Mouse (Mus musculus): ENCODE data around the gene Gm11032. TPM values are rescaled to one million over a fixed set of nuclear protein-coding genes. Genes with fewer than 3 reads are reported as not detected.

Gm11032 gene
- polyA plus RNA-seq, 1 experiment from 2014 or later: not detected

- H3K4me1 ChIP-seq (ENCODE audit: control insufficient read depth, insufficient read depth, low read length): no peaks in the 10 kb centered on the region
- H3K36me3 ChIP-seq (ENCODE audit: control insufficient read depth, insufficient read depth, low read length): no peaks in the 10 kb centered on the region
- no peaks in the 10 kb centered on the region for H3K9me3 ChIP-seq (ENCODE audit: control insufficient read depth, low read depth, low read length)
- WGBS: 3% methylated on average over 53 of the region's 53 CpGs
- peak within 1 kb of the TSS; percentile 95 for H3K27ac ChIP-seq (ENCODE audit: low read length)
- H3K27me3 ChIP-seq (ENCODE audit: control insufficient read depth, insufficient read depth, low read length): no peaks in the 10 kb centered on the region
- peak; percentile 93 for ATAC-seq (ENCODE audit: insufficient number of reproducible peaks, insufficient read depth, low FRiP score, low read depth)
- H3K4me3 ChIP-seq (ENCODE audit: low read depth, low read length): peak within 1 kb of the TSS; percentile 100
- peak within 1 kb of the TSS; percentile 95 for H3K9ac ChIP-seq (replicated peaks; ENCODE audit: low read depth, low read length)
- H3K4me2 ChIP-seq (replicated peaks; ENCODE audit: low read depth, low read length): peak within 1 kb of the TSS; percentile 45
Observed at GRCm38 (mm10) chr11:4594608-4595500, 25.0 kb upstream of the Gm11032 start, which contains the start of gene Mtmr3. Mtmr3 (minus strand) TSS chr11:4594863.

GRCm38 (mm10) chr11:4598411-4598810, 21.5 kb upstream of the Gm11032 start:
- Histone ChIP-seq H3K4me1 (ENCODE audit: control insufficient read depth, insufficient read depth, low read length) (peaks cover 6% of the 10 kb centered on the region; the same call in 1 of the 2 replicates), H3K27me3 (ENCODE audit: control insufficient read depth, insufficient read depth, low read length) (no peaks in the 10 kb centered on the region), H3K36me3 (ENCODE audit: control insufficient read depth, insufficient read depth, low read length) (no peaks in the 10 kb centered on the region), H3K4me3 (ENCODE audit: low read depth, low read length) (no peak overlapping the region), H3K27ac (ENCODE audit: low read length) (no peak overlapping the region), H3K9ac (replicated peaks; ENCODE audit: low read depth, low read length) (no peak overlapping the region), H3K4me2 (replicated peaks; ENCODE audit: low read depth, low read length) (no peak overlapping the region), H3K9me3 (ENCODE audit: control insufficient read depth, low read depth, low read length) (no peaks in the 10 kb centered on the region)
- no peak for ATAC-seq (ENCODE audit: insufficient number of reproducible peaks, insufficient read depth, low FRiP score, low read depth)
- WGBS: 91% methylated on average over 2 of the region's 2 CpGs

- Histone ChIP-seq H3K4me2 (replicated peaks; ENCODE audit: low read depth, low read length) (no peak overlapping the region), H3K27ac (ENCODE audit: low read length) (no peak overlapping the region), H3K27me3 (ENCODE audit: control insufficient read depth, insufficient read depth, low read length) (no peaks in the 10 kb centered on the region), H3K36me3 (ENCODE audit: control insufficient read depth, insufficient read depth, low read length) (no peaks in the 10 kb centered on the region), H3K9me3 (ENCODE audit: control insufficient read depth, low read depth, low read length) (no peaks in the 10 kb centered on the region), H3K4me3 (ENCODE audit: low read depth, low read length) (no peak overlapping the region), H3K9ac (replicated peaks; ENCODE audit: low read depth, low read length) (no peak overlapping the region), H3K4me1 (ENCODE audit: control insufficient read depth, insufficient read depth, low read length) (peaks cover 13% of the 10 kb centered on the region)
- no peak for ATAC-seq (ENCODE audit: insufficient number of reproducible peaks, insufficient read depth, low FRiP score, low read depth)
- 85% methylated on average over 3 of the region's 3 CpGs for WGBS
Observed at GRCm38 (mm10) chr11:4599916-4600315, 20.0 kb upstream of the Gm11032 start.

- H3K4me1 ChIP-seq (ENCODE audit: control insufficient read depth, insufficient read depth, low read length): peaks cover 16% of the 10 kb centered on the region
- WGBS: 84% methylated on average over 5 of the region's 5 CpGs
- no peak for ATAC-seq (ENCODE audit: insufficient number of reproducible peaks, insufficient read depth, low FRiP score, low read depth)
- H3K36me3 ChIP-seq (ENCODE audit: control insufficient read depth, insufficient read depth, low read length): no peaks in the 10 kb centered on the region
- no peak overlapping the region for H3K27ac ChIP-seq (ENCODE audit: low read length)
- H3K9ac ChIP-seq (replicated peaks; ENCODE audit: low read depth, low read length): no peak overlapping the region
- no peak overlapping the region for H3K4me3 ChIP-seq (ENCODE audit: low read depth, low read length)
- H3K9me3 ChIP-seq (ENCODE audit: control insufficient read depth, low read depth, low read length): no peaks in the 10 kb centered on the region
- H3K27me3 ChIP-seq (ENCODE audit: control insufficient read depth, insufficient read depth, low read length): no peaks in the 10 kb centered on the region
- H3K4me2 ChIP-seq (replicated peaks; ENCODE audit: low read depth, low read length): no peak overlapping the region
Observed at GRCm38 (mm10) chr11:4601890-4602289, 18.0 kb upstream of the Gm11032 start.

GRCm38 (mm10) chr11:4602691-4603441, 17.0 kb upstream of the Gm11032 start:
- no peak overlapping the region for H3K9ac ChIP-seq (replicated peaks; ENCODE audit: low read depth, low read length)
- no peak; the same call in 1 of the 2 replicates for ATAC-seq (ENCODE audit: insufficient number of reproducible peaks, insufficient read depth, low FRiP score, low read depth)
- peaks cover 16% of the 10 kb centered on the region for H3K4me1 ChIP-seq (ENCODE audit: control insufficient read depth, insufficient read depth, low read length)
- H3K27me3 ChIP-seq (ENCODE audit: control insufficient read depth, insufficient read depth, low read length): no peaks in the 10 kb centered on the region
- 0 out of 2 replicates have a peak overlapping the region, but pooled peaks have one; percentile 10 for H3K4me2 ChIP-seq (replicated peaks; ENCODE audit: low read depth, low read length)
- H3K4me3 ChIP-seq (ENCODE audit: low read depth, low read length): no peak overlapping the region
- 0 out of 2 replicates have a peak overlapping the region, but pooled peaks have one; percentile 33 for H3K27ac ChIP-seq (ENCODE audit: low read length)
- H3K9me3 ChIP-seq (ENCODE audit: control insufficient read depth, low read depth, low read length): no peaks in the 10 kb centered on the region
- H3K36me3 ChIP-seq (ENCODE audit: control insufficient read depth, insufficient read depth, low read length): no peaks in the 10 kb centered on the region
- 27% methylated on average over 12 of the region's 12 CpGs for WGBS

- peak overlapping the region; percentile 15; the same call in 1 of the 2 replicates for H3K27ac ChIP-seq (ENCODE audit: low read length)
- 5% methylated on average over 6 of the region's 6 CpGs for WGBS
- H3K4me3 ChIP-seq (ENCODE audit: low read depth, low read length): no peak overlapping the region
Observed at GRCm38 (mm10) chr11:4604441-4604840, 15.4 kb upstream of the Gm11032 start.

GRCm38 (mm10) chr11:4605414-4605813, 14.5 kb upstream of the Gm11032 start:
- Histone ChIP-seq H3K4me3 (ENCODE audit: low read depth, low read length) (no peak overlapping the region), H3K27me3 (ENCODE audit: control insufficient read depth, insufficient read depth, low read length) (no peaks in the 10 kb centered on the region), H3K9ac (replicated peaks; ENCODE audit: low read depth, low read length) (no peak overlapping the region), H3K9me3 (ENCODE audit: control insufficient read depth, low read depth, low read length) (no peaks in the 10 kb centered on the region), H3K4me1 (ENCODE audit: control insufficient read depth, insufficient read depth, low read length) (peaks cover 16% of the 10 kb centered on the region), H3K27ac (ENCODE audit: low read length) (no peak overlapping the region), H3K36me3 (ENCODE audit: control insufficient read depth, insufficient read depth, low read length) (no peaks in the 10 kb centered on the region), H3K4me2 (replicated peaks; ENCODE audit: low read depth, low read length) (no peak overlapping the region)
- WGBS: 53% methylated on average over 7 of the region's 7 CpGs
- no peak for ATAC-seq (ENCODE audit: insufficient number of reproducible peaks, insufficient read depth, low FRiP score, low read depth)

More at GRCm38 (mm10) chr11:4604441-4604840, 15.4 kb upstream of the Gm11032 start:
- H3K4me1 ChIP-seq (ENCODE audit: control insufficient read depth, insufficient read depth, low read length): peaks cover 16% of the 10 kb centered on the region
- H3K27me3 ChIP-seq (ENCODE audit: control insufficient read depth, insufficient read depth, low read length): no peaks in the 10 kb centered on the region
- no peak overlapping the region for H3K4me2 ChIP-seq (replicated peaks; ENCODE audit: low read depth, low read length)
- ATAC-seq (ENCODE audit: insufficient number of reproducible peaks, insufficient read depth, low FRiP score, low read depth): no peak
- H3K9ac ChIP-seq (replicated peaks; ENCODE audit: low read depth, low read length): no peak overlapping the region
- H3K36me3 ChIP-seq (ENCODE audit: control insufficient read depth, insufficient read depth, low read length): no peaks in the 10 kb centered on the region
- H3K9me3 ChIP-seq (ENCODE audit: control insufficient read depth, low read depth, low read length): no peaks in the 10 kb centered on the region

GRCm38 (mm10) chr11:4606541-4606940, 13.3 kb upstream of the Gm11032 start:
- Histone ChIP-seq H3K27ac (ENCODE audit: low read length) (no peak overlapping the region), H3K4me2 (replicated peaks; ENCODE audit: low read depth, low read length) (no peak overlapping the region), H3K9me3 (ENCODE audit: control insufficient read depth, low read depth, low read length) (no peaks in the 10 kb centered on the region), H3K4me1 (ENCODE audit: control insufficient read depth, insufficient read depth, low read length) (peaks cover 16% of the 10 kb centered on the region), H3K4me3 (ENCODE audit: low read depth, low read length) (no peak overlapping the region), H3K9ac (replicated peaks; ENCODE audit: low read depth, low read length) (no peak overlapping the region), H3K27me3 (ENCODE audit: control insufficient read depth, insufficient read depth, low read length) (no peaks in the 10 kb centered on the region), H3K36me3 (ENCODE audit: control insufficient read depth, insufficient read depth, low read length) (no peaks in the 10 kb centered on the region)
- 69% methylated on average over 1 of the region's 1 CpGs for WGBS
- ATAC-seq (ENCODE audit: insufficient number of reproducible peaks, insufficient read depth, low FRiP score, low read depth): no peak

Measured in stomach, embryonic 14.5 days (tissue).